Mouse (Mus musculus): ENCODE data around the gene Kcnj10. TPM values are rescaled to one million over a fixed set of nuclear protein-coding genes. Genes with fewer than 3 reads are reported as not detected.

The Kcnj10 gene
- polyA plus RNA-seq, 1 experiment from 2014 or later = 0.03 TPM

- Histone ChIP-seq H3K27me3 (peaks cover 65% of the 10 kb centered on the region), H3K4me3 (no peak overlapping the region), H3K27ac (no peak overlapping the region), H3K9ac (no peak overlapping the region), H3K4me2 (no peak overlapping the region), H3K9me3 (replicated peaks) (no peaks in the 10 kb centered on the region), H3K4me1 (replicated peaks) (peaks cover 12% of the 10 kb centered on the region), H3K36me3 (no peaks in the 10 kb centered on the region)
- WGBS = 14% methylated on average over 7 of the region's 7 CpGs
- no peak for ATAC-seq (replicated peaks; ENCODE audit: insufficient number of reproducible peaks, insufficient read depth, low FRiP score, low read depth)
These were observed 16.3 kb upstream of the Kcnj10 start for GRCm38 (mm10) chr1:172324725-172325124.

GRCm38 (mm10) chr1:172325680-172326535 lies 15.1 kb upstream of the Kcnj10 start:
- H3K36me3 ChIP-seq = no peaks in the 10 kb centered on the region

GRCm38 (mm10) chr1:172326684-172327083 lies 14.3 kb upstream of the Kcnj10 start:
- ATAC-seq (replicated peaks; ENCODE audit: insufficient number of reproducible peaks, insufficient read depth, low FRiP score, low read depth) = no peak
- H3K4me3 ChIP-seq = peak overlapping the region; percentile 54
- peaks cover 80% of the 10 kb centered on the region for H3K27me3 ChIP-seq
- no peaks in the 10 kb centered on the region for H3K36me3 ChIP-seq
- H3K4me1 ChIP-seq (replicated peaks) = peaks cover 12% of the 10 kb centered on the region
- H3K9ac ChIP-seq = no peak overlapping the region
- H3K27ac ChIP-seq = no peak overlapping the region
- no peaks in the 10 kb centered on the region for H3K9me3 ChIP-seq (replicated peaks)
- 53% methylated on average over 11 of the region's 11 CpGs for WGBS
- H3K4me2 ChIP-seq = peak overlapping the region; percentile 88

More at GRCm38 (mm10) chr1:172325680-172326535, 15.1 kb upstream of the Kcnj10 start:
- Histone ChIP-seq H3K4me2 (peak overlapping the region; percentile 88), H3K9me3 (replicated peaks) (no peaks in the 10 kb centered on the region), H3K4me3 (peak overlapping the region; percentile 54), H3K27me3 (peaks cover 76% of the 10 kb centered on the region), H3K9ac (peak overlapping the region; percentile 25), H3K27ac (no peak overlapping the region), H3K4me1 (replicated peaks) (peaks cover 12% of the 10 kb centered on the region)
- 17% methylated on average over 94 of the region's 94 CpGs for WGBS
- no peak for ATAC-seq (replicated peaks; ENCODE audit: insufficient number of reproducible peaks, insufficient read depth, low FRiP score, low read depth)

- Histone ChIP-seq H3K4me1 (replicated peaks) (peaks cover 12% of the 10 kb centered on the region), H3K27ac (no peak overlapping the region), H3K36me3 (no peaks in the 10 kb centered on the region), H3K9ac (no peak overlapping the region), H3K4me2 (no peak overlapping the region), H3K9me3 (replicated peaks) (no peaks in the 10 kb centered on the region), H3K4me3 (no peak overlapping the region), H3K27me3 (peaks cover 85% of the 10 kb centered on the region)
- ATAC-seq (replicated peaks; ENCODE audit: insufficient number of reproducible peaks, insufficient read depth, low FRiP score, low read depth) = no peak
- 77% methylated on average over 16 of the region's 16 CpGs for WGBS
These were observed 13.6 kb upstream of the Kcnj10 start for GRCm38 (mm10) chr1:172327206-172328001.

- H3K4me1 ChIP-seq (replicated peaks) = peaks cover 12% of the 10 kb centered on the region
- H3K9me3 ChIP-seq (replicated peaks) = no peaks in the 10 kb centered on the region
- H3K27ac ChIP-seq = no peak overlapping the region
- H3K27me3 ChIP-seq = peaks cover 90% of the 10 kb centered on the region
- ATAC-seq (replicated peaks; ENCODE audit: insufficient number of reproducible peaks, insufficient read depth, low FRiP score, low read depth) = no peak
- H3K4me3 ChIP-seq = no peak overlapping the region
- H3K9ac ChIP-seq = no peak overlapping the region
- 73% methylated on average over 3 of the region's 3 CpGs for WGBS
- no peaks in the 10 kb centered on the region for H3K36me3 ChIP-seq
- no peak overlapping the region for H3K4me2 ChIP-seq
These were observed 13.0 kb upstream of the Kcnj10 start for GRCm38 (mm10) chr1:172328041-172328440.

GRCm38 (mm10) chr1:172328461-172328860 lies 12.5 kb upstream of the Kcnj10 start:
- Histone ChIP-seq H3K4me3 (no peak overlapping the region), H3K9me3 (replicated peaks) (no peaks in the 10 kb centered on the region), H3K4me2 (no peak overlapping the region), H3K27me3 (peaks cover 93% of the 10 kb centered on the region), H3K9ac (no peak overlapping the region), H3K4me1 (replicated peaks) (peaks cover 12% of the 10 kb centered on the region), H3K27ac (no peak overlapping the region), H3K36me3 (no peaks in the 10 kb centered on the region)
- ATAC-seq (replicated peaks; ENCODE audit: insufficient number of reproducible peaks, insufficient read depth, low FRiP score, low read depth) = no peak
- 74% methylated on average over 7 of the region's 7 CpGs for WGBS

- H3K9me3 ChIP-seq (replicated peaks) = no peaks in the 10 kb centered on the region
- H3K4me3 ChIP-seq = no peak within 1 kb of the TSS
- H3K27me3 ChIP-seq = peaks cover 96% of the 10 kb centered on the region
- no peak within 1 kb of the TSS for H3K4me2 ChIP-seq
- ATAC-seq (replicated peaks; ENCODE audit: insufficient number of reproducible peaks, insufficient read depth, low FRiP score, low read depth) = no peak
- 33% methylated on average over 9 of the region's 9 CpGs for WGBS
- H3K27ac ChIP-seq = no peak within 1 kb of the TSS
- no peaks in the 10 kb centered on the region for H3K36me3 ChIP-seq
- H3K4me1 ChIP-seq (replicated peaks) = peaks cover 12% of the 10 kb centered on the region
- no peak within 1 kb of the TSS for H3K9ac ChIP-seq
These were observed 11.9 kb upstream of the Kcnj10 start, which contains the start of gene Kcnj9 for GRCm38 (mm10) chr1:172329131-172329530. Kcnj9 (minus strand) TSS chr1:172329318.

GRCm38 (mm10) chr1:172329616-172330015 lies 11.4 kb upstream of the Kcnj10 start:
- Histone ChIP-seq H3K4me2 (no peak overlapping the region), H3K4me1 (replicated peaks) (peaks cover 12% of the 10 kb centered on the region), H3K9me3 (replicated peaks) (no peaks in the 10 kb centered on the region), H3K27ac (no peak overlapping the region), H3K27me3 (peaks cover 94% of the 10 kb centered on the region), H3K36me3 (no peaks in the 10 kb centered on the region), H3K9ac (no peak overlapping the region), H3K4me3 (no peak overlapping the region)
- no peak for ATAC-seq (replicated peaks; ENCODE audit: insufficient number of reproducible peaks, insufficient read depth, low FRiP score, low read depth)
- 65% methylated on average over 6 of the region's 6 CpGs for WGBS

- no peak overlapping the region for H3K4me2 ChIP-seq
- H3K27ac ChIP-seq = no peak overlapping the region
- H3K4me3 ChIP-seq = no peak overlapping the region
- no peaks in the 10 kb centered on the region for H3K36me3 ChIP-seq
- H3K9me3 ChIP-seq (replicated peaks) = no peaks in the 10 kb centered on the region
- WGBS = 72% methylated on average over 8 of the region's 8 CpGs
- H3K27me3 ChIP-seq = peaks cover 93% of the 10 kb centered on the region
- H3K4me1 ChIP-seq (replicated peaks) = peaks cover under 1% of the 10 kb centered on the region; the same call in 1 of the 2 replicates
- no peak overlapping the region for H3K9ac ChIP-seq
- ATAC-seq (replicated peaks; ENCODE audit: insufficient number of reproducible peaks, insufficient read depth, low FRiP score, low read depth) = no peak
These were observed 9.5 kb upstream of the Kcnj10 start for GRCm38 (mm10) chr1:172331422-172331947.

GRCm38 (mm10) chr1:172332925-172333324 lies 8.1 kb upstream of the Kcnj10 start:
- H3K27me3 ChIP-seq = peaks cover 91% of the 10 kb centered on the region

GRCm38 (mm10) chr1:172333512-172333911 lies 7.5 kb upstream of the Kcnj10 start:
- no peak overlapping the region for H3K4me2 ChIP-seq
- no peaks in the 10 kb centered on the region for H3K4me1 ChIP-seq (replicated peaks)
- no peak for ATAC-seq (replicated peaks; ENCODE audit: insufficient number of reproducible peaks, insufficient read depth, low FRiP score, low read depth)
- H3K9me3 ChIP-seq (replicated peaks) = no peaks in the 10 kb centered on the region
- peaks cover 91% of the 10 kb centered on the region for H3K27me3 ChIP-seq
- H3K9ac ChIP-seq = no peak overlapping the region
- no peak overlapping the region for H3K27ac ChIP-seq
- no peak overlapping the region for H3K4me3 ChIP-seq
- H3K36me3 ChIP-seq = no peaks in the 10 kb centered on the region
- 19% methylated on average over 3 of the region's 3 CpGs for WGBS

More at GRCm38 (mm10) chr1:172332925-172333324, 8.1 kb upstream of the Kcnj10 start:
- Histone ChIP-seq H3K27ac (no peak overlapping the region), H3K9me3 (replicated peaks) (no peaks in the 10 kb centered on the region), H3K4me1 (replicated peaks) (no peaks in the 10 kb centered on the region), H3K9ac (no peak overlapping the region), H3K4me2 (no peak overlapping the region), H3K4me3 (no peak overlapping the region), H3K36me3 (no peaks in the 10 kb centered on the region)
- ATAC-seq (replicated peaks; ENCODE audit: insufficient number of reproducible peaks, insufficient read depth, low FRiP score, low read depth) = no peak
- 69% methylated on average over 2 of the region's 2 CpGs for WGBS
